Mouse (Mus musculus) liver, embryonic 14.5 days (tissue): ENCODE measurements around the gene Sgsm1. TPM values are rescaled to one million over a fixed set of nuclear protein-coding genes. Genes with fewer than 3 reads are reported as not detected.
A peak's percentile ranks its signal among the peaks of the same experiment; 100 is the strongest.

ENCODE experiments used
- ATAC-seq: fragments of 200-750 bp; cut with Nextera tagmentation; 2 replicates; pipeline ENCODE4 v1.8.0; 2017; ENCODE audit warnings: moderate number of reproducible peaks, mild to moderate bottlenecking, moderate library complexity; ENCODE audit not compliant: insufficient read depth
- DNase-seq, 3 experiments: peaks; one replicate each; pipeline ENCODE4 v3.0.0-alpha.2; 2012 to 2013; ENCODE audit warnings: low read depth in 3 of 3, low spot score in 3 of 3
- H3K27ac ChIP-seq: fragments of 300-500 bp; sonication (generic); 2 replicates; pipeline ENCODE4 v1.5.1; 2014; ENCODE audit warnings: moderate library complexity, mild to moderate bottlenecking, control low read depth, inconsistent platforms
- H3K27me3 ChIP-seq: fragments of 300-500 bp; sonication (generic); 2 replicates; pipeline ENCODE4 v1.6.1; 2014; ENCODE audit warnings: mild to moderate bottlenecking, low read length, moderate library complexity; ENCODE audit not compliant: control insufficient read depth, insufficient read depth
- H3K36me3 ChIP-seq: fragments of 300-500 bp; sonication (generic); replicated peaks from 2 replicates; pipeline ENCODE4 v1.6.1; 2014; ENCODE audit warnings: low read depth; ENCODE audit not compliant: control insufficient read depth, insufficient read depth
- H3K4me1 ChIP-seq, 2 experiments: fragments of 200-500 bp in 1 of 2; fragments of 300-500 bp in 1 of 2; sonication (generic) in 1 of 2; replicated peaks; 2 replicates each; pipeline ENCODE4 v1.6.1; 2012 to 2014; ENCODE audit warnings: antibody characterized with exemption in 1 of 2, inconsistent platforms in 1 of 2, low read length in 1 of 2; ENCODE audit not compliant: control insufficient read depth in 2 of 2, insufficient read depth in 2 of 2
- H3K4me2 ChIP-seq: fragments of 300-500 bp; sonication (generic); 2 replicates; pipeline ENCODE4 v1.6.1; 2014; ENCODE audit warnings: low read depth, mild to moderate bottlenecking, control low read depth, moderate library complexity
- H3K4me3 ChIP-seq, 2 experiments: fragments of 200-500 bp in 1 of 2; fragments of 300-500 bp in 1 of 2; sonication (generic) in 1 of 2; 2 replicates each; pipeline ENCODE4 v1.5.1; 2012 to 2014; ENCODE audit warnings: low read depth in 2 of 2, low read length in 2 of 2, mild to moderate bottlenecking in 2 of 2, control low read depth in 1 of 2, inconsistent platforms in 1 of 2, moderate library complexity in 1 of 2; ENCODE audit not compliant: insufficient read depth in 1 of 2
- H3K9ac ChIP-seq: fragments of 300-500 bp; sonication (generic); replicated peaks from 2 replicates; pipeline ENCODE4 v1.6.1; 2014; ENCODE audit warnings: mild to moderate bottlenecking, control low read depth, moderate library complexity
- H3K9me3 ChIP-seq: fragments of 300-500 bp; sonication (generic); 2 replicates; pipeline ENCODE4 v1.6.1; 2016; ENCODE audit warnings: low read length, mixed read lengths; ENCODE audit not compliant: control insufficient read depth
- CTCF ChIP-seq: IDR thresholded peaks from 2 replicates; pipeline ENCODE4 v1.5.1; 2016; ENCODE audit warnings: antibody characterized with exemption, low read depth, control low read depth
- EP300 ChIP-seq: IDR thresholded peaks from 2 replicates; pipeline ENCODE4 v1.6.1; 2016; ENCODE audit warnings: antibody characterized with exemption, low read depth
- WGBS: fragments of 180-500 bp; shearing (Covaris S2); extraction: QIAGEN DNeasy Blood & Tissue Kit; methylation state at CpG from one replicate; pipeline ENCODE4 v1.1.7; 2014; ENCODE audit not compliant: insufficient replicate concordance; 5-methylcytosine and 5-hydroxymethylcytosine counted together
- polyA plus RNA-seq, 2 experiments: library from polyadenylated mRNA; depleted of rRNA in 1 of 2; stranded (reverse) in 1 of 2; unstranded in 1 of 2; fragments of >200 nt; fragmentation: Nextera tagmentation in 1 of 2; extraction: Ambion mirVana in 1 of 2; gene quantifications; 2 replicates each; pipeline versions ENCODE4 v1.2.1 to v1.2.3; 2012 to 2014

Sgsm1 gene
- polyA plus RNA-seq, 2 experiments = 1.4 to 1.5 TPM

GRCm38 (mm10) chr5:113226632-113227102 is 83.9 kb downstream of the Sgsm1 start, which contains the start of gene Tmem211:
Gene Tmem211 (plus strand): TSS chr5:113226909.
- Histone ChIP-seq H3K4me2 (peak within 1 kb of the TSS; percentile 42), H3K9me3 (no peaks in the 10 kb centered on the region), H3K36me3 (no peaks in the 10 kb centered on the region), H3K4me1 (peaks cover 0 to 2% of the 10 kb centered on the region in 2 experiments; a peak in 1 of 4 replicates), H3K27ac (no peak within 1 kb of the TSS), H3K9ac (no peak within 1 kb of the TSS), H3K27me3 (no peaks in the 10 kb centered on the region), H3K4me3 (no peak within 1 kb of the TSS)
- TF ChIP-seq EP300 (no peak), CTCF (peak; percentile 88)
- DNase-seq (peak in 1 of 3 experiments; percentile 33), ATAC-seq (peak; percentile 59)
- WGBS = 1% methylated on average over 13 of the region's 13 CpGs

DNA sequence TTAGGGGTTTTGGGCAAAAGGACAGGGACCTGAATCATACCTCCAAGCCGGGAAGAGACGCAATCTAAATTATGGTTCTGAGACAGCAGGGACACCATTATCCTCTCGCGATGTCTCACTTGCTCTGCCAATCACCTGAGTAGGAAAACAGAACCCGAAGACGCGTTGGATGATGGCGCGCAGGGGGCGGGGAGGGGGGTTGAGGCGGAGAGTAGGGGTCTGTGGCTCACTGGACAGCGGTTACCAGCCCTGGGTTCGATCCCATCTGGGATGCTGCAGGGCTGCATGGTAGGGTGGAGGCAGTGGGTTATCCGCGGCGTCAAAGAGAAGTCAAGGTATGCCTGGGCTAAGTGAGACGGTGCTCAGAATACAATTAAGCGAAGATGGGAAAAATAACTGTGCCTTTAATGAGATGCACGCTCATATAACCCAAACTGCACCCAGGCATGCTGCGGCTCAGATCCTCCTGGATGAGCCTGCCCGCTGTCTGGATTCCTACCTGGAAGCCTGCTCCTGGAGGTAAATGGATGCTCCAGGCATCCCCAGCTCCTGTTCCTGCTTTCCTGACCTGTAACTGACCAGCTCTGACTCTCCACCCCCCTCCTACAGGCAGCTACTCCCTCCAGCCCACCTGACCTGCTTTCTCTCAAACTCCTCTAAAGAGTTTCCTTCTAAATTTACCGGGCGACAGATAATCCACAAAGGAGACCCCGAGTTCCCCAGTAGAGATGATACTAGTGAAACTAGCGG is 84.7 kb downstream of the Sgsm1 start:
- peaks cover 1% of the 10 kb centered on the region; the same call in 1 of the 2 replicates for H3K27me3 ChIP-seq
- DNase-seq (no peak), ATAC-seq (no peak)
- H3K27ac ChIP-seq = no peak overlapping the region
- no peaks in the 10 kb centered on the region for H3K9me3 ChIP-seq
- no peak for TF ChIP-seq EP300
- TF ChIP-seq CTCF = no peak
- no peak overlapping the region for H3K4me3 ChIP-seq
- WGBS = 16% methylated on average over 25 of the region's 25 CpGs
- peaks cover 0 to 2% of the 10 kb centered on the region in 2 experiments; a peak in 1 of 4 replicates for H3K4me1 ChIP-seq
- H3K36me3 ChIP-seq = no peaks in the 10 kb centered on the region
- H3K9ac ChIP-seq = no peak overlapping the region
- H3K4me2 ChIP-seq = peak overlapping the region; percentile 42; the same call in 1 of the 2 replicates

GRCm38 (mm10) chr5:113225271-113225670 is 85.3 kb downstream of the Sgsm1 start:
- no peak for DNase-seq

GRCm38 (mm10) chr5:113223888-113224287 is 86.7 kb downstream of the Sgsm1 start:
- Histone ChIP-seq H3K4me1 (peaks cover 0 to 2% of the 10 kb centered on the region in 2 experiments; a peak in 1 of 4 replicates), H3K9ac (no peak overlapping the region), H3K27ac (no peak overlapping the region), H3K9me3 (no peaks in the 10 kb centered on the region), H3K36me3 (no peaks in the 10 kb centered on the region), H3K27me3 (peaks cover 5% of the 10 kb centered on the region; the same call in 1 of the 2 replicates), H3K4me3 (no peak overlapping the region), H3K4me2 (no peak overlapping the region)
- ATAC-seq (no peak), DNase-seq (no peak)
- WGBS = 33% methylated on average over 4 of the region's 4 CpGs
- TF ChIP-seq EP300 (no peak), CTCF (no peak)

More at GRCm38 (mm10) chr5:113225271-113225670, 85.3 kb downstream of the Sgsm1 start:
- no peak for TF ChIP-seq EP300
- TF ChIP-seq CTCF = no peak
- no peak for ATAC-seq
- 5% methylated on average over 10 of the region's 10 CpGs for WGBS
- Histone ChIP-seq H3K4me1 (peaks cover 0 to 2% of the 10 kb centered on the region in 2 experiments; a peak in 1 of 4 replicates), H3K27me3 (peaks cover 5% of the 10 kb centered on the region; the same call in 1 of the 2 replicates), H3K9ac (no peak overlapping the region), H3K27ac (no peak overlapping the region), H3K36me3 (no peaks in the 10 kb centered on the region), H3K9me3 (no peaks in the 10 kb centered on the region), H3K4me2 (no peak overlapping the region), H3K4me3 (no peak overlapping the region)
